Mouse (Mus musculus) stomach, embryonic 15.5 days (tissue): ENCODE measurements around the gene Fam69b. TPM values are rescaled to one million over a fixed set of nuclear protein-coding genes. Genes with fewer than 3 reads are reported as not detected.

Experiments used
- ATAC-seq: fragments of 200-750 bp; cut with Nextera tagmentation; 2 replicates; pipeline ENCODE4 v1.8.0; 2017; ENCODE audit warnings: low read depth, moderate number of reproducible peaks, moderate TSS enrichment; ENCODE audit not compliant: insufficient read depth, low FRiP score
- H3K27ac ChIP-seq: fragments of 300-500 bp; sonication (generic); 2 replicates; pipeline ENCODE4 v1.5.1; 2015; ENCODE audit warnings: mild to moderate bottlenecking, inconsistent platforms
- H3K27me3 ChIP-seq: fragments of 300-500 bp; sonication (generic); replicated peaks from 2 replicates; pipeline ENCODE4 v1.6.1; 2015; ENCODE audit warnings: inconsistent platforms
- H3K36me3 ChIP-seq: fragments of 300-500 bp; sonication (generic); 2 replicates; pipeline ENCODE4 v1.6.1; 2015; ENCODE audit warnings: inconsistent platforms
- H3K4me1 ChIP-seq: fragments of 300-500 bp; sonication (generic); 2 replicates; pipeline ENCODE4 v1.6.1; 2015; ENCODE audit warnings: inconsistent platforms
- H3K4me2 ChIP-seq: fragments of 300-500 bp; sonication (generic); 2 replicates; pipeline ENCODE4 v1.6.1; 2015; ENCODE audit warnings: mild to moderate bottlenecking, inconsistent platforms
- H3K4me3 ChIP-seq: fragments of 300-500 bp; sonication (generic); replicated peaks from 2 replicates; pipeline ENCODE4 v1.5.1; 2015; ENCODE audit warnings: inconsistent platforms
- H3K9ac ChIP-seq: fragments of 300-500 bp; sonication (generic); 2 replicates; pipeline ENCODE4 v1.6.1; 2015; ENCODE audit warnings: inconsistent platforms
- H3K9me3 ChIP-seq: fragments of 300-500 bp; sonication (generic); 2 replicates; pipeline ENCODE4 v1.6.1; 2016; ENCODE audit warnings: inconsistent platforms
- WGBS: fragments of 180-500 bp; shearing (Covaris S2); methylation state at CpG from one replicate; pipeline ENCODE4 v1.1.7; 2015; 5-methylcytosine and 5-hydroxymethylcytosine counted together
- polyA plus RNA-seq: library from polyadenylated mRNA; unstranded; fragments of >200 nt; fragmentation: Nextera tagmentation; extraction: Ambion mirVana; gene quantifications from 2 replicates; pipeline ENCODE4 v1.2.1, GENCODE M21; 2015

Fam69b gene
- polyA plus RNA-seq, 1 experiment from 2014 or later = 28.9 TPM

DNA sequence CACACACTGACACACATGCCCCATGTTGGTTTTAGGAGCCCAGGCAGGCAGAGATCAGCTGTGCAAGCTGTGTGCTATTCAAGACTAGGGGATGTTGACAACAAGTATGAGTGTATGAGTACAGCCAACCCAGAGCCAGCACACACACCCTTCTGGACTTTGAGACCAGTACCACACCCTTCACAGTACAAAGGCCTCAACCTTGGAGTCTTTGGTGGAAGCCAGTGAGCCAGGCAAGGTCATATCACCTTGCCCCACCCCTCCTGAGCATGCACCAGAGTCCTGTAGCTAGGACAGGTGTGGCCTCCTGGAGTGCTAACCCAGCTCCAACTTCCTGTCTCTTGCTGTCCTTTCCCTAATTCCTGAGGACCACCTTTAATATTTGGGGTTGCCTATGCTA, 17.2 kb upstream of the Fam69b start:
- peak; percentile 85 for ATAC-seq
- no peak overlapping the region for H3K9ac ChIP-seq
- no peak overlapping the region for H3K4me2 ChIP-seq
- no peak overlapping the region for H3K4me3 ChIP-seq
- no peaks in the 10 kb centered on the region for H3K27me3 ChIP-seq
- peak overlapping the region; percentile 40; the same call in 1 of the 2 replicates for H3K27ac ChIP-seq
- H3K9me3 ChIP-seq = no peaks in the 10 kb centered on the region
- H3K36me3 ChIP-seq = no peaks in the 10 kb centered on the region
- H3K4me1 ChIP-seq = peaks cover 16% of the 10 kb centered on the region

DNA sequence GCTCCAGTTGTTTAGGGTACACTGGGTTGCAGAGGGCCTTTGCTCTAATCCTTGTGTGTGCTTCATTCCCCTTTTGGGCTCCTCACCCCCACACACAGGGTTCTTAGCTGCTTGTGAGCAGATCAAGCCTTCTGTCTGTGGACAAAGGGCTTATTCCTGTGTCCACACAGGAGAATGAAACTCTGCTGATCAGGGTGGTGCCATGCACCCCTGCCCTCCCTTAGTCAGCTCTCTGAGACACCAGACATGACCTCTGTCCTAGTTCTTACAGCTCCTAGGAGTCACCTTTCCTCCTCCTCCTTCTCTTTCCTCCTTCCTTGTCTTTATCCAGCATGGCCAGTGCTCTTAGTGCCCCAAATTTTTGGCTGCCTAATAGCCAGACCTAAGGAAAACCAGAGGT, 16.4 kb upstream of the Fam69b start:
- Histone ChIP-seq H3K9ac (no peak overlapping the region), H3K4me3 (no peak overlapping the region), H3K9me3 (no peaks in the 10 kb centered on the region), H3K4me2 (no peak overlapping the region), H3K27me3 (no peaks in the 10 kb centered on the region), H3K27ac (peak overlapping the region; percentile 40; the same call in 1 of the 2 replicates), H3K4me1 (peaks cover 8% of the 10 kb centered on the region; the same call in 1 of the 2 replicates), H3K36me3 (no peaks in the 10 kb centered on the region)
- no peak for ATAC-seq

DNA sequence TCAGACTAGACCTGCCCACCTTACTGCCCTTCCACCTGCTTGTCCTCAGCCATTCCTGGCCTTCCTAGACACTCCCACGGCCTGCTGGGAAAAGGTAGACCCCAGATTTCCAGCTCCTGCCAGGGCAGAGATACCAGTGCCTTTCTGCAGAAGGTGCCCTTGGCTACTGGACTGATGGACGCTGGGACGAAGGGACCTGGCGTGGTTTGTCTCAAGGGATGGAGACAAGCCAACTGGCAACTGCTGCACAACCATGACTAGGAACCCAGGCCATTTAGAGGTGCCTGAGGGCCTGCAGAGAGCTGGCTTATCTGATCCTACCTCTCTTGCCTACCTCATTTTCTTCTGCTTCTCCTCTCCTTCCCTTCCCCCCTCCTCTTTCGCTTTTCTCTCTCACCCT, 13.4 kb upstream of the Fam69b start:
- Histone ChIP-seq H3K4me2 (no peak overlapping the region), H3K27me3 (no peaks in the 10 kb centered on the region), H3K4me3 (no peak overlapping the region), H3K36me3 (no peaks in the 10 kb centered on the region), H3K9ac (no peak overlapping the region), H3K4me1 (no peaks in the 10 kb centered on the region), H3K9me3 (no peaks in the 10 kb centered on the region), H3K27ac (no peak overlapping the region)
- 80% methylated on average over 5 of the region's 5 CpGs for WGBS
- ATAC-seq = no peak

DNA sequence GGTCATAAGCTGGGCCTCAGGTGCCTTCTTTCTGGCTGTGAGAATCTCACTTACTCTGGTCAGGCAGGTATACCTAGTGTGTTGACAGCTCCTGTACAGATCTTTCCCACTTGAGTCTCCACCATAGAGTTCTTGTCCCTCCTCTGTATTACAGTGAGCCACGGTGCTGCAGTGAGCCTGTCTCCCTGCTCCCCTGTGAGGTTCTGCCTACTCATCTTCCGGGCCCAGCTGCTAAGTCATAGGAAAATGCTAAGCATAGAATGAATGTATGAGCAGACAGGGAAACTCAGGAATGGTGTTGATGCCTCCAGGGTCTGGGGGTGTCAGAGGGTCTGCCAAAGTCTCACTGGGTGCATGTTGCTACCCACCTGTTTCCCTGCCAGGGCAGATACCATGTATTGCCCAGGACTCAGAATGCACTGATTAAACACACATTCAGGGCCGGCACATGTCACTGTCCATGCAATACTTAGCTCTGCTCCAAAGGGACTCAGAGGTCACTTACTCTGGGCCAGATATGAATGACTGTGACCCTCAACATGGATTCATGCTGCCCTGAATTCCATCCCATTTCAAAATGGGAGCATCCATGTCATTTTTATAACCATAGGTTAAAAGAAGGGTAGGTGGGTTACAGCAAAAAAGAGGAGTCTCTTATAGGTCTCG, 12.7 kb upstream of the Fam69b start:
- 77% methylated on average over 4 of the region's 4 CpGs for WGBS
- no peaks in the 10 kb centered on the region for H3K27me3 ChIP-seq
- no peak overlapping the region for H3K27ac ChIP-seq
- no peaks in the 10 kb centered on the region for H3K4me1 ChIP-seq
- H3K4me3 ChIP-seq = no peak overlapping the region
- no peaks in the 10 kb centered on the region for H3K9me3 ChIP-seq
- no peak for ATAC-seq
- no peak overlapping the region for H3K9ac ChIP-seq
- no peaks in the 10 kb centered on the region for H3K36me3 ChIP-seq
- no peak overlapping the region for H3K4me2 ChIP-seq

DNA sequence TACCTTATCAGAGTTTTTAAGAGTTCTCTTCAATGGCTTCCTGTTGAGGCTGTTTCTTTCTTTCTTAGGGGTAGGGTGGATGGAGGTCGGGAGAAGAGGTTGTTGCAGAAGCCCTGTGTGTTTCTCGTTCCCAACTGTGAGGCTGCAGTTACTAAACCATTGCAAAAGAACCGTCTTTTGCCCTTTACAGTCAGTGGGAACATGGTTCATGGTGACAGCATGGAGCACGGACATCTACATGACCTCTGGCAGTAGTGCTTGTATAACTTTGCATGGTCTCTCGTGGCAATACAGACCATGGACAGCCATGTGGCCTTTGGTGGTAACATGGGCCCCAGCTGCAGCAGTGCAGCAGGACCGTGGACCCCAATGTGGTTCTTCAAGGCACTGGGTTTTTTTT, 10.9 kb upstream of the Fam69b start:
- Histone ChIP-seq H3K4me2 (no peak overlapping the region), H3K27me3 (no peaks in the 10 kb centered on the region), H3K36me3 (no peaks in the 10 kb centered on the region), H3K9me3 (no peaks in the 10 kb centered on the region), H3K4me1 (no peaks in the 10 kb centered on the region), H3K9ac (no peak overlapping the region), H3K4me3 (no peak overlapping the region), H3K27ac (no peak overlapping the region)
- no peak for ATAC-seq
- WGBS = 69% methylated on average over 6 of the region's 6 CpGs

DNA sequence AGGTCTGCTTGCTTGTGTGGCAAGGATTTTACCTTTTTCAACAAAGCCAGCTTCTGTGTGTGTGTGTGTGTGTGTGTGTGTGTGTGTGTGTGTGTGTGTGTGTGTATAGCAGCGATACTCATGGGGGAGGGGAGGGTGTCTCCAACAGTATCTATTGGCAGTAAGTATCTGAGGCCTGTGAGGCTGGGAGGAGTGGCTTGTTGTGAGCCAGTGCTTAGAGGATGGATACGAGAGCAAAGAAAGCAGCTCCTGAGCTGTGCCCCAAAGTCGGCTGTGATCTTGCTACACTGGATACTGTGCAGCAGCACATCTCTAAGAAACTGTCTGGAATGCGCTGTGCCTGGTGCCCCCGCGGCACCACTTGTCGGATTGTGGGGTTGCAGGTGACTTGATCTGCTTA, 10.3 kb upstream of the Fam69b start:
- no peak for ATAC-seq
- Histone ChIP-seq H3K27me3 (no peaks in the 10 kb centered on the region), H3K9ac (no peak overlapping the region), H3K36me3 (no peaks in the 10 kb centered on the region), H3K4me3 (no peak overlapping the region), H3K27ac (no peak overlapping the region), H3K9me3 (no peaks in the 10 kb centered on the region), H3K4me1 (no peaks in the 10 kb centered on the region), H3K4me2 (no peak overlapping the region)
- 49% methylated on average over 7 of the region's 7 CpGs for WGBS

DNA sequence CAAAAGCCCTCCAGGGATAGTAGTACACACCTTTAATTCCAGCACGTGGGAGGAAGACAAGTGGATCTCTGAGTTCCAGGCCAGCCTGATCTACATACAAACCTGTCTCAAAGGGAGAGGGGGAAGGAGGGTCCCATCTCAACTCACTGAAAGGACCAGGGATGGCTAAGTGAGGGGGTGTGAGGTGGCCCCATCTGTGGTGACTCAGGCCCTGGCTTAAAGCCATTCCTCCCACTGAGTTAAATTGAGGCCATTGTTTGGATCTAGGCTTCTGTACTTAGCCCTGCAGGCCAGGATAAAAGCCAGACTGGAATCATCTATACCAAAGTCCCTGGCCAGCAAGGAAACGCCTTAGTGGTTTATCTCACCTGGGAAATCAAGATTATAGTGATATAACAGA, 7.0 kb upstream of the Fam69b start:
- H3K27ac ChIP-seq = no peak overlapping the region
- no peak overlapping the region for H3K4me2 ChIP-seq
- no peaks in the 10 kb centered on the region for H3K9me3 ChIP-seq
- H3K4me1 ChIP-seq = no peaks in the 10 kb centered on the region
- H3K9ac ChIP-seq = no peak overlapping the region
- H3K36me3 ChIP-seq = no peaks in the 10 kb centered on the region
- H3K4me3 ChIP-seq = no peak overlapping the region
- 37% methylated on average over 2 of the region's 2 CpGs for WGBS
- no peaks in the 10 kb centered on the region for H3K27me3 ChIP-seq
- no peak; the same call in 1 of the 2 replicates for ATAC-seq

DNA sequence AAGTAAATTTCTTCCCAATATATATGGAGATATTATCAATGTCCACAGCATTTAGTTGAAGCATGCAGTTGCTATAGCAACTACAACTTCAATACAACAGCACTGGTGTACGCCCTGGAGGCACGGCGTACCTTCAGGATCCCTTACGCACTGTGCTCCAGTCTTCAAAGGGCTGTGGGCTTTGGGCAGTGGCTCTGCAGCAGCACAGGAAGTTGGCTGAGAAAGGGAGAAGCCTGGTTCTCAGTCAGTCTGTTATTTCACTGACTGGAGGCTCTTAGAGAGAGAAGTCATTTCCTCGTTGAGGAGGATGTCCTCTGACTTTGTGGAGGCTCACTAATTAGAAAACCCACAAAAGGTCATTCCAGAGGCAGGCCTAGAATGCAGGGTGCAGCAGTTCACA, 5.3 kb upstream of the Fam69b start:
- H3K36me3 ChIP-seq = no peaks in the 10 kb centered on the region
- H3K9me3 ChIP-seq = no peaks in the 10 kb centered on the region
- H3K9ac ChIP-seq = no peak overlapping the region
- no peak for ATAC-seq
- H3K27ac ChIP-seq = no peak overlapping the region
- no peak overlapping the region for H3K4me2 ChIP-seq
- H3K4me1 ChIP-seq = no peaks in the 10 kb centered on the region
- WGBS = 59% methylated on average over 5 of the region's 5 CpGs
- H3K4me3 ChIP-seq = no peak overlapping the region
- H3K27me3 ChIP-seq = no peaks in the 10 kb centered on the region

DNA sequence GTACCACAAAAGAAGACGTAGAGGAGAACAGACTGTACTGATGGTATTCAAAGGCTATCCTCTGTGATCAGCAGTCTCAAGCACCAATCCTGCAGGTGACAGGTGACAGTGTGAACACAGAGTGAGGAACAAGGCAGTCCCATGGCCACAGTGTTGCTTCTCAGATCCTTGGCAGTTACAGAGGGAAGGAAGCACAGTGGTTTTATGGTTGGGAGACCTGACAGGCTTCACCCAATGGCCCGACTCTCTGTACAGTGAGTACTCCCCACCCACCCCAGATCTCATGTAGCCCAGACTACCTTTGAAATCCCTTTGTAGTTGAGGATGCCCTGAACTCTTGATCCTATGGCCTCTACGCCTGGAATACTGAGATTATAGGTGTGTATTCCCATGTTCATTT, 2.8 kb upstream of the Fam69b start:
- ATAC-seq = no peak
- H3K4me1 ChIP-seq = peaks cover 15% of the 10 kb centered on the region
- H3K36me3 ChIP-seq = no peaks in the 10 kb centered on the region
- H3K4me2 ChIP-seq = no peak overlapping the region
- H3K27me3 ChIP-seq = no peaks in the 10 kb centered on the region
- no peak overlapping the region for H3K9ac ChIP-seq
- 75% methylated on average over 3 of the region's 3 CpGs for WGBS
- no peak overlapping the region for H3K27ac ChIP-seq
- H3K9me3 ChIP-seq = no peaks in the 10 kb centered on the region
- no peak overlapping the region for H3K4me3 ChIP-seq

DNA sequence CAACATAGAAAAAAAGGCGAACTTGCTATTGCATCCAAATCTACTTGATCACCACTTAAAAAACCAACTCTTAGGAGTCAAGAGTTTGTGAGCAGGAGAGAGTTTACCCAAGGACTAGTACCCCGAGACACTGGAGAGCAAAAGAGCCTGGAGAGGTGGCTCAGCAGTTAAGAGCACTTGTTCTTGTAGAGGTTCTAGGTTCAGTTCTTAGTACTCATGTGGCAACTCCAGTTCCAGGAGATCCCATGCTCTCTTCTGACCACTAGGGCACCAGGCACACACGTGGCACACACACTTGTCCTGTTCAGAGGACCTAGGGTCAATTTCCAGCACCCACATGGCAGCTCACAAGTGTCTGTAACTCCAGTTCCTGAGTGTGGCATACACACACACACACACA, 2.2 kb upstream of the Fam69b start:
- WGBS = 74% methylated on average over 3 of the region's 3 CpGs

DNA sequence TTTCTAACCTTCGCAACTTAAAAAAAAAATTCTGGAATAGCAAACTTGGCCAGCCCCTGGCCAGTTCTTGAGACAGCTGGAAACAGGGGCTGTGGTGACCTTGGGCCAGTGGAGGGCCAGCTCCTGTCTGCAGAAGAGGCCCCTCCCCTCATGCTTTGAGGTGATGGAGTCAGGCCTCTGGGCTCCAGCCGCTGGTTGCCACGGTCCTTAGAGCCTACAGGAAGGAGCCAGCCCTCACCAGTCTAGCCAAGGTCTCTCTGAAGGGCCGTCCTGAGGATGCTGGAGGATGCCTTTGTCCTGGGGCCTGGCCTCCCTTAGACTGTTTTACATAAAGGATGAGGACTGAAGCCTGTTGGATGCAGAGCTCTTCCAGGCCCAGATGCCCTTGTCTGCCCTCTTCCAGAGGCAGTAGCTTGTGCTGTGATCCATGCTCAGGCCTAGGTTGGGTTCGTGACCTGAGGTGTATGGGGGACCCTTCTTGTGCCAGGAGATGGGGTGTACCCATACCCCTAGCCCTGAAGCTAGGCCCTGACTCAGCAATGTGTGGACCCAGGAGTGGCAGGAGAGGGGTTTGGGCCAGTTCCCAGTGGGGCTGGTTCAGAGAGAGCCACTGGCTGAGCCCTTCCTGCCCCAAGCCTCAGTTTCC, 658 bp downstream of the Fam69b start:
- 24% methylated on average over 5 of the region's 5 CpGs for WGBS
- Histone ChIP-seq H3K9ac (peak overlapping the region; percentile 75), H3K27ac (peak overlapping the region; percentile 28; the same call in 1 of the 2 replicates), H3K4me2 (peak overlapping the region; percentile 96), H3K27me3 (no peaks in the 10 kb centered on the region), H3K4me3 (peak overlapping the region; percentile 67), H3K4me1 (peaks cover 15% of the 10 kb centered on the region), H3K36me3 (0 out of 2 replicates have a peak, but pooled peaks cover under 1% of the 10 kb centered on the region), H3K9me3 (no peaks in the 10 kb centered on the region)
- ATAC-seq = 0 out of 2 replicates have a peak, but pooled peaks have one; percentile 18

More for the DNA sequence above, 2.2 kb upstream of the Fam69b start:
- ATAC-seq = no peak
- no peak overlapping the region for H3K27ac ChIP-seq
- no peaks in the 10 kb centered on the region for H3K36me3 ChIP-seq
- no peak overlapping the region for H3K9ac ChIP-seq
- H3K4me1 ChIP-seq = peaks cover 15% of the 10 kb centered on the region
- H3K4me2 ChIP-seq = no peak overlapping the region
- no peak overlapping the region for H3K4me3 ChIP-seq
- no peaks in the 10 kb centered on the region for H3K27me3 ChIP-seq
- no peaks in the 10 kb centered on the region for H3K9me3 ChIP-seq

DNA sequence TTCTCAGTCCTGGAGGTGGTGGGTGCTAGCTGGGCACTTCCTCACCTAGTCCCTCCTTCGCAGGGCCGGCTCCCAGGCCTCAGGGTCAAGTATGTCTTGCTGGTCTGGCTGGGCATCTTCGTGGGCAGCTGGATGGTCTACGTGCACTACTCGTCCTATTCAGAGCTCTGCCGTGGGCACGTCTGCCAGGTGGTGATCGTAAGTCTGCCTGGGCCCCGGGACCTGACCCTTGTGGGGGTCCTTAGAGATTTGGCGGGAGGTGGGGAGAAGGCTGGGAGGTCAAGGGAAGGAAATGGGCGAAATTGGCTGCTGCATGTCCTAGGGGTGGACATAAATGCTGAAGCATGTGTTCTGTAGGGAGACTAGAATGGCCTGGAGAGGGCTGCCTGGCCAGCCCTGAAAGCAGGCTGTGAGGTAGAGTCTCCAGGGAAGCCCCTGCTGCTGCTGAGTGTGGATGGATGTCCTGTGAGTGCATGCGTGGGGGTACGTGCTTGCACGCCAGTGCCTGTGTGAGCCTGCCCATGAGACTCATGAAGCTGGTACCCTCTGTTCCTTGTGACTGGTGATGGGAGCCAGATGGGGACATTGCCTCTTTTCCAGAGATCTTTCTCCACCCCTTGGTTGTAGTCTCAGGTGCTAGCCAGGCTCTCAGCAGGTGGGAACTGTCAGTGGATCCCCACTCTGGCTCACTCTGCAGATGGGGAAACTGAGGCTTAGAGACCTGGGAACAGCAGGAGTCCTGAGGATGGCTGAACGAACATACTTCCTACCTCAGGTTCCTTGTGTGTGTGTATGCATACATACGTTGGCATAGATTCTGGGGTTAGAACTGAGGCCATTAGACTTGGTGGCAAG, 4.5 kb downstream of the Fam69b start:
- Histone ChIP-seq H3K9me3 (no peaks in the 10 kb centered on the region), H3K4me1 (peaks cover 23% of the 10 kb centered on the region), H3K9ac (no peak overlapping the region), H3K36me3 (peaks cover 34% of the 10 kb centered on the region), H3K4me3 (no peak overlapping the region), H3K27ac (no peak overlapping the region), H3K27me3 (no peaks in the 10 kb centered on the region), H3K4me2 (no peak overlapping the region)
- ATAC-seq = no peak
- 76% methylated on average over 16 of the region's 16 CpGs for WGBS
